ENCODE assay signal across 28 mouse cellular contexts in the genomic region with DNA sequence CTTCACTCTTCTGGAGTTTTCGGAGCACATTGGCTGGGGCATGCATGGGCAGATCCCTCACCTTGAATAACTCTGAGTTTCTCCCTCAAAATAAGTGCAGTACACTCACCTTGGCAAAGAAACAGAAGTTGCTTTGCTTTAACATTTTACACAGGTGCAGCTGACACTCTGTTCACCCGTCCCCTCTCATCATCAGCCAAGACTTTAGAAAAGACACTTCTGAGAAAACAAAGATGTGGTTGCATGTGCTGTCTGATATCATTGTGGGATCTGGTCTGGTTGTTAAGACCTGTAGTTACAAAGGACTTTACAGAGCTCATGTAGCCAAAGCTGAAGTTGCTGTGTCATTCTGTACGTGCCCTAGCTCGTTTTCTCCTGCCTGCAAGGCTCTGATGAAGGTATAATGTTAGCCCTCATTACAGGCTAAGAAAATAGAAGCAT.
DNase-seq lines count a peak whose midpoint lies in the region; ATAC-seq lines count a peak whose summit lies in the region.
"Had no signal": no experiment of that assay in that cellular context is flagged by ENCODE, and none has a peak within 500 bp of the region (broad histone marks: within the 10 kb centered on the region; RNA-seq: fewer than 3 reads in every experiment).

No protein-coding gene starts in this region.

- H3K4me3 ChIP-seq in stomach, embryonic 16.5 days (replicated peaks; ENCODE audit: low read length) = no peak overlapping the region
- H3K4me3 ChIP-seq: forebrain, embryonic 10.5 days; left cerebral cortex, adult 2 months; limb, embryonic 12.5 days; liver, embryonic 15.5 days had no signal

- 71% methylated on average over 4 of the region's 4 CpGs for WGBS in stomach, embryonic 16.5 days

- no peaks in the 10 kb centered on the region for H3K36me3 ChIP-seq in stomach, embryonic 16.5 days (ENCODE audit: control insufficient read depth, insufficient read depth, low read length)
- H3K36me3 ChIP-seq: forebrain, embryonic 10.5 days; limb, embryonic 12.5 days; liver, embryonic 15.5 days had no signal

- H3K4me2 ChIP-seq in stomach, embryonic 16.5 days (ENCODE audit: low read depth, low read length) = no peak overlapping the region
- H3K4me2 ChIP-seq: hindbrain, embryonic 14.5 days; limb, embryonic 12.5 days; liver, embryonic 15.5 days; lung, embryonic 14.5 days had no signal

- H3K4me1 ChIP-seq in stomach, embryonic 16.5 days (ENCODE audit: control insufficient read depth, insufficient read depth, low read length) = no peaks in the 10 kb centered on the region
- H3K4me1 ChIP-seq: forebrain, embryonic 10.5 days; liver, embryonic 15.5 days had no signal

- H3K9me3 ChIP-seq in stomach, embryonic 16.5 days (replicated peaks; ENCODE audit: control insufficient read depth, low read length) = no peaks in the 10 kb centered on the region
- H3K9me3 ChIP-seq: forebrain, embryonic 10.5 days; limb, embryonic 12.5 days; liver, embryonic 15.5 days had no signal

- no peak overlapping the region for H3K9ac ChIP-seq in stomach, embryonic 16.5 days (ENCODE audit: low read length)
- H3K9ac ChIP-seq: hindbrain, embryonic 14.5 days; limb, embryonic 12.5 days; liver, embryonic 15.5 days; lung, embryonic 14.5 days had no signal

- ATAC-seq in stomach, embryonic 16.5 days (ENCODE audit: insufficient read depth, low FRiP score) = peak; percentile 44; the same call in 1 of the 2 replicates
- ATAC-seq: CD4-positive, CD25-positive, alpha-beta regulatory T cell, adult 4 months; forebrain, embryonic 16.5 days; intestine, postnatal 0 days had no signal

- no peaks in the 10 kb centered on the region for H3K27me3 ChIP-seq in stomach, embryonic 16.5 days (ENCODE audit: control insufficient read depth, insufficient read depth, low read length)
- H3K27me3 ChIP-seq: limb, embryonic 12.5 days; liver, embryonic 15.5 days had no signal

- DNase-seq in urinary bladder, adult 18-20 months (ENCODE audit: low spot score in 2 of 2) = peak; percentile 39 to 71
- DNase-seq in urinary bladder, postnatal 4 days (ENCODE audit: low spot score in 2 of 2) = no peak
- DNase-seq in fat pad, adult 2 months (ENCODE audit: extremely low read depth, low read depth, low spot score) = peak; percentile 96
- no peak for DNase-seq in ovary, postnatal 14 days (ENCODE audit: low spot score)
- DNase-seq in left cerebral cortex, adult 11 months (ENCODE audit: low spot score) = no peak
- DNase-seq in right cerebral cortex, adult 18-20 months = no peak
- DNase-seq: adrenal gland, postnatal 25 days; cerebellum, adult 11-12 months; cerebellum, adult 9-11 months; embryo, embryonic 11 days; heart, postnatal 36 days; kidney, adult 9 months; kidney, postnatal 10 days; layer of hippocampus, adult 9-11 months; lung, embryonic 14.5 days; lung, postnatal 14 days; midbrain, embryonic 14.5 days; thymus, adult 18-20 months; thymus, postnatal 36 days had no signal

- peak overlapping the region; percentile 35 for H3K27ac ChIP-seq in stomach, embryonic 16.5 days (ENCODE audit: low read length)
- H3K27ac ChIP-seq: forebrain, embryonic 10.5 days; hindbrain, embryonic 14.5 days; left cerebral cortex, adult 2 months; limb, embryonic 12.5 days; liver, embryonic 15.5 days had no signal

Comparison
In these comparisons a context has a peak if more than half of its experiments do, and no peak if none do; other contexts are left out.
1. DNase-seq: peak in urinary bladder, adult 18-20 months (2 of 2) and fat pad, adult 2 months (single experiment); none in urinary bladder, postnatal 4 days (0 of 2), ovary, postnatal 14 days (single experiment), left cerebral cortex, adult 11 months (single experiment) and right cerebral cortex, adult 18-20 months (single experiment).